Mouse (Mus musculus) CH12F3 (cell line): Measurements from ENCODE around the gene Mettl14.
"Not testable (repeated sequence)": the region's sequence is repeated elsewhere in the genome, so short reads cannot be mapped to it uniquely, and the experiment has no call there.

Experiments
- in situ Hi-C: fragments of 300-500 bp; cut with MboI; formaldehyde crosslinking; loops from 2 replicates; pipeline ENCODE4 v1.14.3; 2020; ENCODE audit warnings: low sequenced_read_pairs

The Mettl14 gene

DNA sequence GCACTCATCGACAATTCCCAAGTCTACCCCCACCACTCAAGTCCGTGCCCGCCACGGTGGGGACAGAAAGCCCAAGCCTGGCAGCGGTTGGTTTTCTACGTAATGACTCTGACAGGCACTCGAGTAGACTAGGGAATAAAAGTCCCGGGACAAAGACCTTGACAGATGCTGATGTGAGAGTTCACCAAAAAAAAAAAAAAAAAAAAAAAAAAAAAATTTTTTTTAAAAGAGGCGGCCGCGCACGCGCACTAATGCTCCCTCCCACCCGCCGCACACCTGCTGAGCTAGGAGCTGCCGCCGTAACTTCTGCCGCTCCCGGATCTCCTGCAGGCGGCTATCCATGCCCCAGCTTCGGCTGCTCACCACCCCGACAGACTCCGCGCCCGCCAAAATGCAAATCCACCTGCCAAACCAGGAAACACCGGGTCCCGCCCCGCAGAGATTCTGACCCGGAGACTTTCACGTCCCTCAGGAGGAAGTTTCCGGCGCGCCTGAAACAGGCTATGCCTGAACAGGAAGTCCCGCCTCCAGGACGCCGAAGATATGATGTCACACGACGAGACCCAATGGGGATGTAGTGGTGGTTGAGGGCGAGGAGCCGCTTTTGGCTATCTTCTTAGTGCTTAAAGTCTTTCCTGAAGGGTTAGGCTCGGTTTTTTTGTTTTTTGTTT is at the start of gene Mettl14:
Mettl14 (minus strand) TSS at position 623 of the 671 bp plus-strand sequence.
- in situ Hi-C loops = no loop called here

DNA sequence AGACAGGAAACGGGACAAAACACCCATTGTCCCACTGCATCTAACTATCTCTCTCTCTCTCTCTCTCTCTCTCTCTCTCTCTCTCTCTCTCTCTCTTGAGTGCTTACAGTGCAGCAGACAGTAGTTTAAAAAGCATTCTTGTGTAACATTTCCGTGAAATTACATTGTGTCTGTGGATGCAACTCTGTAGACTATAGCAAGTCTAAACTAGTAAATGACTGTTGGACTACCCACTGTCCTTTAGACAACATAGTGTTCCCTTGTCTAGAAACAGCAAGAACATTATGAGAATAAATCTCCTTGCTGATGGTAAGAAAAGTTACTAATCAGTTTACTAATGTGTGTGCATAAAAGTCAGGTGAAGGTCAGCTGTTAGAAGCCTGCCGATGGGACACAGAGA is 47.5 kb upstream of the Mettl14 start:
- in situ Hi-C loops = no loop called here

DNA sequence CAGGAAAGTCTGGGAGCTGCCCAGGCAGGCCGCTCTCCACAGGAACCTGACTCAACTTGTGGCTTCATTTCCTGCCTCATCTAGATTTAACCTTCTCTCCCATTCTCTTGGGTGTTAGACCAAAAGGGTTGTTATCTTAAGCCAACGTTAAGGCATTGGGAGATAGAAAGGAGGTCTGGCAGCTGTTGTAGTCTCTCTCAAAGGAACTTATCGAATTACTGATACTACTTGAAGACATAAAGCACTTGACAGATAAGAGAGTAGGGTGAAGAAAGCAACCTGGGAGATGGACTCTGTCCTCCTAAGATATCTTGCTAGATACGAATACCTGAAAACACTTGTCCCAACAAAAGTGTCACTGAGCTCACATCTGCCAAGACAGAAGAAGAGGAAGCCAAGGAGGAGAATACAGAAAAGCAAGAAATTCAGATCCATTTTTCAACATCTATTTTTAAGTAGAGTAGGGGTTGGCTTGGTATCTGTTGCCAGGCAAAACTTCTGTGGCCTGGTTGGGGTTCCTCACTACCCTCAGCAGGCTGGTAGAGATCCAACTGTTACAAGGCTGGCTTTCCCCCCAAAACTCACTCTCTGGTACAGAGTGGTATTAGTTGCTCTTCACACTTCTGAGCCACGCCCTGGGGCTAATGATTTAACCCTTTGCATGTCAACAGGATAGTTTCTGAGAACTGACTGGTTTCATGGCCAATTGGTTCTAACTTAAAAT is 46.2 kb upstream of the Mettl14 start:
- in situ Hi-C loops = no loop called here

DNA sequence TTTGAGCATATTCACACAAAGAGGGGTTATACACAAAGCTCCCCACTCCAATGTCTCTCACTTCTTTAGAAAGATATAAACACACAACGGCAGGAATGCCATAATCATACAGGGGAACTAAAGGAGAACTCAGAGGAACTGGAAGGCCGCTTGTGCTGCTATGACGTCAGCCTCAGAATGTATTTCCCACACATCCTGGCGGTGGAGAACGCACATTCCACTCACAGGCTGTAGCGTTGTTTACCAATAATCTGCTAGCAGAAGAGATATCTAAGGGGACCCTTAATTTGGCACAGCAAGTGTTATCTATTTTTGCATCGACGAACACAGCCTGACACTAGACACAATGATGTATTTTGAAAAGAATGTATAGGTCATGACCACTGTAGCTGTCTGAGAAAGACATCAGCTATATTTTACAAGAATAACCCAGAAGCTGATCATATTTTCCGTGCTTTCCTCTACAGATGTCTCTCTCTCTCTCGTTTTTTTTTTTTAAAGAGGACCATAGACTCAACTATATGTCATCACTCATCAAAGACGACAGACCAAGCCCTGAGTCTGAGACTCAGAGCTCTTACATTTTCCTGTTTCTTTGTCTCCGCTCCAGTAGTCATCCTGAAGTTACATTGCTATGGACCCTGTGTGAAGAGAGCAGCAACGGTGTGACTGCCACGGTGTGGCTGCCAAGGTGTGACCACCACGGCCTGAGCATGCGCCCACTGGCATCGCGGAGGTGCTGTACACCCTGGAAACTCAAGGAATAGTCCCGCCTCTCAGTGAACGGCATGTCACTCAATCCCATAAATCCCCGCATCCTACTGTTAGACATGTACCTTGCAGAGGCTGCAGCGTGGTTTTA is 43.9 kb upstream of the Mettl14 start:
- in situ Hi-C loops = no loop called here

GRCm38 (mm10) chr3:123428005-123428404 is 42.1 kb upstream of the Mettl14 start:
- in situ Hi-C loops = no loop called here

DNA sequence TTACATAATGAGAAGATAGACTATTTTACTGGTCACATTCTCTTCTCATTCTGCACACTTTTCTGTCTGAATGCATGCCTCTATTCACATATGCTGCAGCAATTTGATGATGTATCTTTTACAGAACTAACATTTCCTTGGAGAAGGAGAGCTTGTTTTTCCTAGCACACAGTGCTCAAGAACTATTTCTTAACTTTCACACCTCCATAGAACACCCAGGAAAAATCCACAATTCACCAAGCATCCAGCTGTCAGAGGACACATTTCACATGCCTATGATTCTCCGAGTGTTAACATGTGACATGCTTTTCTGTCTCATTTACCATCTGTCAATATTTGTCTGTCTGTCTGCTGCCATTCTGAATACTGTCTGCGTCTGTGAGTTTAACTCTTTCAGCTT is 39.7 kb upstream of the Mettl14 start:
- in situ Hi-C loops = no loop called here

DNA sequence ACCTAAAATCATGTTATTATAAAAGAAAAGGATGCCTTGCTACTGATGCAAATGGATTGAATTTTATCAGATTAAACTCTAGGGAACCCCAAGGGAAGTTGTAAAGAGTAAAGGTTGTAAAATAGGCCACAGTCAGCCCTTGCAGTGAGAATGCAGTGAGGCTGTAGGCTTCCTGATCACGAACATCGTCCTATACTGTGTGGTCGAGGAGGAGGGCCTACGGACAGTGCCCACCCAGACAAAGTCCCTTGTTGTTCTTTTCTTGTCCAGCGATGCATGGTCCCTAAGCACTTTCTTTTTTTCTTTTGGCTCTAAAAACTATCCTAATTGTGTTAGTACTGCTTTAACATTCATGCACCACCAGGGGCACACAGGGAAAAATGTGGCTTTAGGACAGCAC is 27.3 kb upstream of the Mettl14 start:
- in situ Hi-C loops = no loop called here

- in situ Hi-C loops = no loop called here
These were observed 26.1 kb upstream of the Mettl14 start for GRCm38 (mm10) chr3:123411821-123412578.

DNA sequence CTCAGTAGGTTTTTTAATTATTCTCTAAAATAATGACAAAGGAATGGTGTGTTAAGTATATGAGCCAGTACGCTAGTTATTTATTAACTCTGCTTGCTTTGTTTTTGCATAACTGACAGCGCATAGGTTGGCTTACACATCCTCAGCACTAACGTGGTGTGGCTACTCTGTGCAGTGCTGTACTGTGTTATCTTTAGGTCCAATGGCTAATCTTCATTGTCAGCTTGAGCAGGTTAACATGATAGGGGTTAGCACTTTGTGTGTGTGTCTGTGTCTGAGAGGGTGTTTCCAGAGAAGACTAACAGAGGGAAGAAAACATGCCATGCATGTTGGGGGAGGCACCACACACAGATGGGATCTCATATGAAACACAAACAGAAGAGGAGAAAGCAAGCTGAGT is 19.0 kb upstream of the Mettl14 start:
- in situ Hi-C loops = no loop called here

DNA sequence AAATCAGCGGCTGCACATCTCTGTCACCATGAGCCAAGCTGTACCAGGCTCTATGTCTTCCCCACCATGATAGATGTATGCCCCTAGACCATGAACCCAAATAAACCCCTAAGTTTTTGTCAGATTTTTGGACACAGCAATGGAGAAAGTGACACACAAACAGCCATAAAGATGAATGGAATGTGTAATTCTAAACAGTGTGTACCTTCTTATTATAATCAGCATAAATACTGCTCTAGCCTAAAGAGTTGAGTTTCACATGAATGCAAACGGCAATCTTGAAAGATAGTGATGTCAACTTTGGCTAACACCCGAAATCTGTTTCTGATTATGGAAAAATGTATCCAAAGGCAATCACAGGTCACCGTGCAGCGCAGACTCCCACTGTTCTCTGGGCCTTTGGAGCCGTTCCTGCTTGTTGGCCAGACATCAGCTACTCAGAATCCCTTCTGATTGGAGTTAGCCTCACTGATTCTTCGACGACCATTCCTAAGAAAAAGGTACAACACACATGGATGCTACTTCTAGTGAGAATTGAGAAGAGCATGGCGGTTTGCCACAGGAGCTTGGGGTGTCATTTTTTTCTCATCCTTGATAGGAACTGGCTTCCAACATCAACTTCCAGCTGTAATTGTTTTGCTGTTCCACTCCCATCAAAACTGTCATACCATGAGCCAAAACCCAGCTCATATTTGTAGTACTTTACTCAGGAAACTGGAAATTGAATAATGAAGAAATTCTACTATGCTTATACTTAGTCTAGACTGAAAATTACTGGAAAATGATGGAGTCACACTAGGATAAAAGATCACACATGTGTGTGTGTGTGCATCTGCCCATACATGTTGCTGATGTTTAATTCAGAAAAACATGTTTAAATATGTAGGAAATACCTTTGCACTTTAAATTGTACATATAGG is 11.9 kb upstream of the Mettl14 start:
- in situ Hi-C loops = no loop called here

DNA sequence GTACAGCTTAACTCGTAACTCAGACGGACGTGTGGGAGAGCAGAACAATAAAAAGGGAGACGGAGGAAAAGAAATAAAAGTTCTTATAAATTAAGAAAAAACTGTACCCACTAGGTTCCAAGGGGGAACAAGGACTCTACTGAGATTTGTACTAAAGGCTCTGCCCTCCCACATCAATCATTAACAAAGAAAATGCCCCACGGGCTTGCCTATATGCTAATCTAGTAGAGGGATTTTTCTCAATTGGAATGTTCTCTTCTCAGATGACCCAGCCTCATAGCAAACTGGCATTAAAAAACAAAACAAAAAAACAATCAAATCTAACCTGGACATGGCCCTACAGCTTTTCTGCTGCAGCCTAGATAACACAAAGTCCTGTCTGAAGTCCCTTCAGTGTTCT is 9.7 kb upstream of the Mettl14 start:
- in situ Hi-C loops = no loop called here

DNA sequence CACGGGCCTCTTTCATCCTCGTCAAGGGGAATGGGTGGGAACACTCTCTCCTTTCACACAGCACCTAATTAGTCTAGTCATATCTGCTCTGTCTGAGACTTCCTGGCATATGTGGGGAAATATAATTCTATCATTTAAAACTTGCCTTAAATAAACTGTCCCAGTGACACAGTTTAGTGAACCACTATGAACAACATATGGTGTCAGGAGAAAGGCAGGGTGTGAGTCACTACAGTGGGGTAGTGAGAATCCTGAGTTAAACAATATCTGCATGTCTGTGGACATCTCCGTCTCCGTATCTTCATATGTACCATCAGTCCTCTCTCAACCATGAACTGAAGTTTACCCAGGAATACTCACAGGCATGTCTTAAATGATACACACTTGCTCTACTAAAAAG is 5.3 kb upstream of the Mettl14 start:
- in situ Hi-C loops = no loop called here

DNA sequence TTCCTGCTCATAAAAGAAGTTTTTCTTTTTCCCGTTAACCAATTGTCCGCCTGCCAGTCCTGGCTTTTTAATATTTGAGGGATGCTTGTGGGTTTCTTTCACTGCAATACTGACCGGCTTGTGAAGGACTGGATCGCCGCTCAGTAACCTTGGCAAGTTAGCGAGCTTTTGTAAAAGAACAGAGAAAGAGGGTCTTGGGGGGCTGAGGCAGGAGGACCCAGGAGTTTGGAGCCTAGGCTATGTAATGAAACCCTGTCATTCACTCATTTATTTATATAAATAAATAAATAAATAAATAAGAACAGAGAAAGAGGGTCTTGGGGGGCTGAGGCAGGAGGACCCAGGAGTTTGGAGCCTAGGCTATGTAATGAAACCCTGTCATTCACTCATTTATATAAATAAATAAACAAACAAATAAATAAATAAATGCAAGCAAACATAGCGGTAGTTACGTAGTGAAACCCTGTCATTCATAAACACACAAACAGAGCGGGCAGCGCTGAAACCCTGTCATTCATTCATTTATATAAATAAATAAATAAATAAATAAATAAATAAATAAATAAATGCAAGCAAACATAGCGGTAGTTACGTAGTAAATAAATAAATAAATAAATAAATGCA is 361 bp upstream of the Mettl14 start:
- in situ Hi-C loops = not testable (repeated sequence)

DNA sequence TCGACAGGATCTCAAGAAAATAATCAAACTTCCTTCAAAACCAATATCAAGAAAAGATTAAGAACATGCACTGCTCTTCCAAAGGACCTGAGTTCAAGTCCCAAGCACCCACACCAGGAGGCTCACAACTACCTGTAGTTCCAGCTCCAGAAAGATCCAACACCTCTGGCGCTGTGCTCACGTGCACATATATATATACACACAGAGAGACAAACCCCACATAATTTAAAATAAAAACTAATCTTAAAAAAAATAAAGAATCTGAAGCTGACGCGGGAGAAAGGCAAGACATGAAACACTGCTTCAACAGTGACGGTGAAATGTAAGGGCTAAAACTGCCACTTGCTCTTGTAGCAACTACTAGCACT is 806 bp downstream of the Mettl14 start:
- in situ Hi-C loops = no loop called here

GRCm38 (mm10) chr3:123384435-123384834 is 1.5 kb downstream of the Mettl14 start:
- in situ Hi-C loops = no loop called here

GRCm38 (mm10) chr3:123376562-123376961 is 9.3 kb downstream of the Mettl14 start:
- in situ Hi-C loops = no loop called here

- in situ Hi-C loops = no loop called here
These were observed 14.0 kb downstream of the Mettl14 start for GRCm38 (mm10) chr3:123371766-123372535.

DNA sequence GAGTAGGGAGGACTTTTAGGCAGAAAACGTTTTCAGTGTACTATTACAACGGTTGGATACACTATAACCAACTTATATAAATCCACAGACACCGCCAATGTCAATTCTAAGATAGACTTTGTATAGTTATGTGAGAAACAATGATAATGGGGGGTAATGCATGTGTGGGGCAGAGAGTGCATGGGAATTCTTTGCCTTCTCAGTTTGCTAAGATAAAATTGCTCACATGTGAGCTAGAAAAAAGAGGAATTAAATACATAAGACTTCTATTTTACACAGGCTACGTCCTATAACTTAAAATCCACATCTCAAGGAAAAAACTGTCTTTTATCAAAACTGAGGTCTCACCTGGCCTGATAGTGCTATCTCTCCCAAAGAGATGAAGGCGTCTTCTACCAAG is 15.0 kb downstream of the Mettl14 start:
- in situ Hi-C loops = no loop called here

GRCm38 (mm10) chr3:123369161-123369560 is 16.7 kb downstream of the Mettl14 start:
- in situ Hi-C loops = no loop called here
